Mouse (Mus musculus) hindbrain, embryonic 13.5 days (tissue): Measurements from ENCODE around the gene Ppp1r14b. TPM values are rescaled to one million over a fixed set of nuclear protein-coding genes. Genes with fewer than 3 reads are reported as not detected.

ENCODE experiments used
- ATAC-seq: fragments of 200-750 bp; cut with Nextera tagmentation; 2 replicates; pipeline ENCODE4 v1.8.0; 2017; ENCODE audit warnings: moderate TSS enrichment; ENCODE audit not compliant: low FRiP score
- H3K27ac ChIP-seq: fragments of 300-500 bp; sonication (generic); 2 replicates; pipeline ENCODE4 v1.5.1; 2015; ENCODE audit warnings: inconsistent platforms, mild to moderate bottlenecking, moderate library complexity
- H3K27me3 ChIP-seq: fragments of 300-500 bp; sonication (generic); 2 replicates; pipeline ENCODE4 v1.6.1; 2015; ENCODE audit warnings: mild to moderate bottlenecking, inconsistent platforms
- H3K36me3 ChIP-seq: fragments of 300-500 bp; sonication (generic); 2 replicates; pipeline ENCODE4 v1.6.1; 2015; ENCODE audit warnings: mild to moderate bottlenecking, inconsistent platforms
- H3K4me1 ChIP-seq: fragments of 300-500 bp; sonication (generic); replicated peaks from 2 replicates; pipeline ENCODE4 v1.6.1; 2015; ENCODE audit warnings: inconsistent platforms
- H3K4me2 ChIP-seq: fragments of 300-500 bp; sonication (generic); 2 replicates; pipeline ENCODE4 v1.6.1; 2015; ENCODE audit warnings: inconsistent platforms, mild to moderate bottlenecking, moderate library complexity
- H3K4me3 ChIP-seq: fragments of 300-500 bp; sonication (generic); 2 replicates; pipeline ENCODE4 v1.5.1; 2015; ENCODE audit warnings: mild to moderate bottlenecking, inconsistent platforms
- H3K9ac ChIP-seq: fragments of 300-500 bp; sonication (generic); 2 replicates; pipeline ENCODE4 v1.6.1; 2015; ENCODE audit warnings: mild to moderate bottlenecking, inconsistent platforms
- H3K9me3 ChIP-seq: fragments of 300-500 bp; sonication (generic); 2 replicates; pipeline ENCODE4 v1.6.1; 2016; ENCODE audit warnings: inconsistent platforms
- WGBS: fragments of 180-500 bp; shearing (Covaris S2); methylation state at CpG from one replicate; pipeline ENCODE4 v1.1.7; 2015; 5-methylcytosine and 5-hydroxymethylcytosine counted together
- polyA plus RNA-seq: library from polyadenylated mRNA; unstranded; fragments of >200 nt; fragmentation: Nextera tagmentation; extraction: Ambion mirVana; gene quantifications from 2 replicates; pipeline ENCODE4 v1.2.1, GENCODE M21; 2015

Gene Ppp1r14b
- polyA plus RNA-seq: 114 and 143 TPM in 2 replicates

GRCm38 (mm10) chr19:6974211-6975205 lies at the start of gene Ppp1r14b:
TSS of gene Ppp1r14b (plus strand) at chr19:6974968.
- H3K9ac ChIP-seq: peak within 1 kb of the TSS; percentile 85
- peak within 1 kb of the TSS; percentile 96 for H3K27ac ChIP-seq
- 2% methylated on average over 56 of the region's 84 CpGs for WGBS
- no peaks in the 10 kb centered on the region for H3K9me3 ChIP-seq
- peaks cover 61% of the 10 kb centered on the region for H3K4me1 ChIP-seq
- H3K4me3 ChIP-seq: peak within 1 kb of the TSS; percentile 68
- H3K4me2 ChIP-seq: peak within 1 kb of the TSS; percentile 95
- peak; percentile 60 for ATAC-seq
- peaks cover 20% of the 10 kb centered on the region for H3K36me3 ChIP-seq
- H3K27me3 ChIP-seq: peaks cover 21% of the 10 kb centered on the region

- Histone ChIP-seq H3K27ac (no peak within 1 kb of the TSS), H3K4me3 (peak within 1 kb of the TSS; percentile 14; the same call in 1 of the 2 replicates), H3K27me3 (peaks cover 75% of the 10 kb centered on the region), H3K9ac (no peak within 1 kb of the TSS), H3K36me3 (no peaks in the 10 kb centered on the region), H3K4me2 (peak within 1 kb of the TSS; percentile 27), H3K4me1 (peaks cover 47% of the 10 kb centered on the region), H3K9me3 (no peaks in the 10 kb centered on the region)
- WGBS: 5% methylated on average over 9 of the region's 9 CpGs
- no peak for ATAC-seq
These were observed 49.5 kb upstream of the Ppp1r14b start, which contains the start of gene Catsperz for GRCm38 (mm10) chr19:6925307-6925573. TSS of gene Catsperz (minus strand) at chr19:6925380.

GRCm38 (mm10) chr19:6925611-6926329 lies 49.0 kb upstream of the Ppp1r14b start:
- no peak for ATAC-seq
- WGBS: 4% methylated on average over 38 of the region's 40 CpGs
- peak overlapping the region; percentile 14; the same call in 1 of the 2 replicates for H3K4me3 ChIP-seq
- peaks cover 80% of the 10 kb centered on the region for H3K27me3 ChIP-seq
- H3K9ac ChIP-seq: no peak overlapping the region
- H3K4me1 ChIP-seq: peaks cover 42% of the 10 kb centered on the region
- H3K4me2 ChIP-seq: peak overlapping the region; percentile 27; the same call in 1 of the 2 replicates
- no peak overlapping the region for H3K27ac ChIP-seq
- no peaks in the 10 kb centered on the region for H3K36me3 ChIP-seq
- no peaks in the 10 kb centered on the region for H3K9me3 ChIP-seq

- Histone ChIP-seq H3K9me3 (no peaks in the 10 kb centered on the region), H3K4me3 (peak overlapping the region; percentile 23), H3K27me3 (peaks cover 90% of the 10 kb centered on the region), H3K9ac (0 out of 2 replicates have a peak overlapping the region, but pooled peaks have one; percentile 9), H3K4me1 (peaks cover 39% of the 10 kb centered on the region), H3K27ac (no peak overlapping the region), H3K36me3 (no peaks in the 10 kb centered on the region), H3K4me2 (peak overlapping the region; percentile 36)
- 11% methylated on average over 26 of the region's 26 CpGs for WGBS
- ATAC-seq: no peak
These were observed 48.1 kb upstream of the Ppp1r14b start for GRCm38 (mm10) chr19:6926559-6927255.

GRCm38 (mm10) chr19:6928080-6928479 lies 46.7 kb upstream of the Ppp1r14b start:
- Histone ChIP-seq H3K4me1 (peaks cover 29% of the 10 kb centered on the region), H3K4me2 (no peak overlapping the region), H3K36me3 (no peaks in the 10 kb centered on the region), H3K27me3 (peaks cover 97% of the 10 kb centered on the region), H3K9me3 (no peaks in the 10 kb centered on the region), H3K4me3 (no peak overlapping the region), H3K9ac (no peak overlapping the region), H3K27ac (no peak overlapping the region)
- WGBS: 6% methylated on average over 9 of the region's 9 CpGs
- no peak for ATAC-seq

- Histone ChIP-seq H3K9me3 (no peaks in the 10 kb centered on the region), H3K4me2 (no peak overlapping the region)
These were observed 43.8 kb upstream of the Ppp1r14b start for GRCm38 (mm10) chr19:6931002-6931401.

GRCm38 (mm10) chr19:6932018-6932417 lies 42.8 kb upstream of the Ppp1r14b start:
- H3K4me3 ChIP-seq: no peak overlapping the region
- peaks cover 23% of the 10 kb centered on the region for H3K4me1 ChIP-seq
- H3K4me2 ChIP-seq: no peak overlapping the region
- H3K36me3 ChIP-seq: no peaks in the 10 kb centered on the region
- whole genome bisulfite sequencing: 35% methylated on average over 1 of the region's 1 CpGs
- no peak for ATAC-seq
- peaks cover 95% of the 10 kb centered on the region for H3K27me3 ChIP-seq
- H3K9ac ChIP-seq: no peak overlapping the region
- H3K9me3 ChIP-seq: no peaks in the 10 kb centered on the region
- H3K27ac ChIP-seq: no peak overlapping the region

More at GRCm38 (mm10) chr19:6931002-6931401, 43.8 kb upstream of the Ppp1r14b start:
- Histone ChIP-seq H3K4me1 (peaks cover 31% of the 10 kb centered on the region), H3K9ac (no peak overlapping the region), H3K4me3 (no peak overlapping the region), H3K27me3 (peaks cover 97% of the 10 kb centered on the region), H3K36me3 (no peaks in the 10 kb centered on the region), H3K27ac (no peak overlapping the region)
- ATAC-seq: no peak
- WGBS: 0% methylated on average over 2 of the region's 2 CpGs

GRCm38 (mm10) chr19:6933102-6933435 lies 41.7 kb upstream of the Ppp1r14b start:
- Histone ChIP-seq H3K4me1 (peaks cover 23% of the 10 kb centered on the region), H3K27ac (no peak overlapping the region), H3K36me3 (peaks cover 4% of the 10 kb centered on the region; the same call in 1 of the 2 replicates), H3K4me2 (peak overlapping the region; percentile 70), H3K27me3 (peaks cover 89% of the 10 kb centered on the region), H3K4me3 (peak overlapping the region; percentile 45), H3K9ac (peak overlapping the region; percentile 72), H3K9me3 (no peaks in the 10 kb centered on the region)
- ATAC-seq: no peak
- 17% methylated on average over 4 of the region's 4 CpGs for WGBS

GRCm38 (mm10) chr19:6933436-6934194 lies 41.2 kb upstream of the Ppp1r14b start:
- peaks cover 86% of the 10 kb centered on the region for H3K27me3 ChIP-seq
- 3% methylated on average over 58 of the region's 58 CpGs for WGBS

GRCm38 (mm10) chr19:6934195-6934977 lies 40.4 kb upstream of the Ppp1r14b start, which contains the start of gene Kcnk4:
TSS of gene Kcnk4 (minus strand) at chr19:6934515.
- peak within 1 kb of the TSS; percentile 70 for H3K4me2 ChIP-seq
- H3K9ac ChIP-seq: peak within 1 kb of the TSS; percentile 72
- H3K9me3 ChIP-seq: no peaks in the 10 kb centered on the region
- 11% methylated on average over 23 of the region's 23 CpGs for WGBS
- peaks cover 9% of the 10 kb centered on the region; the same call in 1 of the 2 replicates for H3K36me3 ChIP-seq
- peaks cover 78% of the 10 kb centered on the region for H3K27me3 ChIP-seq
- peak within 1 kb of the TSS; percentile 45 for H3K4me3 ChIP-seq
- H3K4me1 ChIP-seq: peaks cover 34% of the 10 kb centered on the region
- no peak within 1 kb of the TSS for H3K27ac ChIP-seq
- peak; percentile 41 for ATAC-seq

More at GRCm38 (mm10) chr19:6933436-6934194, 41.2 kb upstream of the Ppp1r14b start:
- H3K4me2 ChIP-seq: peak overlapping the region; percentile 70
- H3K4me1 ChIP-seq: peaks cover 26% of the 10 kb centered on the region
- H3K9me3 ChIP-seq: no peaks in the 10 kb centered on the region
- no peak overlapping the region for H3K27ac ChIP-seq
- peak overlapping the region; percentile 72 for H3K9ac ChIP-seq
- peaks cover 9% of the 10 kb centered on the region; the same call in 1 of the 2 replicates for H3K36me3 ChIP-seq
- peak overlapping the region; percentile 45 for H3K4me3 ChIP-seq
- ATAC-seq: peak; percentile 78
